Mouse (Mus musculus) skeletal muscle tissue, postnatal 0 days (tissue): ENCODE results near the gene Usp1. TPM values are rescaled to one million over a fixed set of nuclear protein-coding genes. Genes with fewer than 3 reads are reported as not detected.

Experiments
- polyA plus RNA-seq: library from polyadenylated mRNA; unstranded; fragments of >200 nt; fragmentation: Nextera tagmentation; extraction: Ambion mirVana; gene quantifications from 2 replicates; pipeline ENCODE4 v1.2.1, GENCODE M21; 2015

Usp1 gene
- 26.2 and 31.8 TPM in 2 replicates for polyA plus RNA-seq

GRCm38 (mm10) chr4:98923568-98924070 lies at the start of gene Usp1:
Gene Usp1, plus strand, starts transcription at chr4:98923810.

Other genes with a start within 250 kb of the Usp1 start
- not detected in 2 replicates for gene L1td1, start 197.1 kb upstream of the Usp1 start, polyA plus RNA-seq
- gene Kank4, start 106.3 kb upstream of the Usp1 start, polyA plus RNA-seq, result 0.40 TPM in 2 replicates
- not detected in 2 replicates for gene I0C0044D17Rik, start 100.0 kb upstream of the Usp1 start, polyA plus RNA-seq
- 0.69 and 0.71 TPM in 2 replicates for gene Angptl3, start 107.1 kb downstream of the Usp1 start, polyA plus RNA-seq
- 18.5 and 19.1 TPM in 2 replicates for gene Dock7, start 197.1 kb downstream of the Usp1 start, polyA plus RNA-seq